Comparison of ENCODE assay signal across 17 mouse cellular contexts in genomic region chr5:102483285-102483975, GRCm38 (mm10). TPM values are rescaled to one million over a fixed set of nuclear protein-coding genes. Genes with fewer than 3 reads are reported as not detected.
DNase-seq lines count a peak whose midpoint lies in the region; ATAC-seq lines count a peak whose summit lies in the region.
"Had no signal": no experiment of that assay in that cellular context is flagged by ENCODE, and none has a peak within 500 bp of the region (broad histone marks: within the 10 kb centered on the region; RNA-seq: fewer than 3 reads in every experiment).

No protein-coding gene starts in this region.

- no peak for DNase-seq in lung, postnatal 4 days
- no peak for DNase-seq in liver, embryonic 13.5 days
- DNase-seq in yolk sac, embryonic 10.5 days (ENCODE audit: low spot score): peak; percentile 47
- DNase-seq in left cerebral cortex, postnatal 4 days: no peak
- no peak for DNase-seq in urinary bladder, postnatal 10 days (ENCODE audit: low spot score)
- DNase-seq in kidney, adult 9 months: no peak
- DNase-seq: cerebellum, postnatal 25 days; kidney, postnatal 36 days; right cerebral cortex, adult 18-20 months; thymus, postnatal 25 days had no signal

- no peaks in the 10 kb centered on the region for H3K27me3 ChIP-seq in lung, embryonic 15.5 days
- no peaks in the 10 kb centered on the region for H3K27me3 ChIP-seq in intestine, embryonic 16.5 days (replicated peaks; ENCODE audit: control insufficient read depth, insufficient read depth, low read length)
- H3K27me3 ChIP-seq in liver, embryonic 13.5 days: peaks cover 10% of the 10 kb centered on the region; the same call in 1 of the 2 replicates
- H3K27me3 ChIP-seq: heart, embryonic 15.5 days; hindbrain, embryonic 15.5 days; neural tube, embryonic 12.5 days had no signal

- peak overlapping the region; percentile 60 for H3K4me3 ChIP-seq in lung, embryonic 15.5 days
- no peak overlapping the region for H3K4me3 ChIP-seq in intestine, embryonic 16.5 days (ENCODE audit: low read length)
- H3K4me3 ChIP-seq in liver, embryonic 13.5 days (replicated peaks): no peak overlapping the region
- H3K4me3 ChIP-seq: hindbrain, embryonic 15.5 days; neural tube, embryonic 12.5 days had no signal

- no peak overlapping the region for H3K27ac ChIP-seq in lung, embryonic 15.5 days
- no peak overlapping the region for H3K27ac ChIP-seq in intestine, embryonic 16.5 days (ENCODE audit: low read length)
- no peak overlapping the region; the same call in 1 of the 2 replicates for H3K27ac ChIP-seq in liver, embryonic 13.5 days
- H3K27ac ChIP-seq: heart, embryonic 15.5 days; hindbrain, embryonic 15.5 days; neural tube, embryonic 12.5 days had no signal

- no peak for ATAC-seq in lung, embryonic 15.5 days (ENCODE audit: borderline replicate concordance, extremely low read depth, low FRiP score, low TSS enrichment)
- peak; percentile 41 for ATAC-seq in intestine, embryonic 16.5 days
- peak; percentile 73 for ATAC-seq in liver, embryonic 13.5 days (ENCODE audit: low read depth)
- ATAC-seq: CD4-positive, CD25-positive, alpha-beta regulatory T cell, adult 4 months had no signal

- no peaks in the 10 kb centered on the region for H3K36me3 ChIP-seq in lung, embryonic 15.5 days
- H3K36me3 ChIP-seq in intestine, embryonic 16.5 days (ENCODE audit: control insufficient read depth, insufficient read depth, low read length): no peaks in the 10 kb centered on the region
- H3K36me3 ChIP-seq in liver, embryonic 13.5 days: no peaks in the 10 kb centered on the region
- H3K36me3 ChIP-seq: heart, embryonic 15.5 days; hindbrain, embryonic 15.5 days; neural tube, embryonic 12.5 days had no signal

- H3K9me3 ChIP-seq in lung, embryonic 15.5 days: no peaks in the 10 kb centered on the region
- no peaks in the 10 kb centered on the region for H3K9me3 ChIP-seq in intestine, embryonic 16.5 days (ENCODE audit: control insufficient read depth, low read length)
- no peaks in the 10 kb centered on the region for H3K9me3 ChIP-seq in liver, embryonic 13.5 days (replicated peaks)
- H3K9me3 ChIP-seq: heart, embryonic 15.5 days; hindbrain, embryonic 15.5 days; neural tube, embryonic 12.5 days had no signal

- peak overlapping the region; percentile 73 for H3K4me2 ChIP-seq in lung, embryonic 15.5 days
- H3K4me2 ChIP-seq in intestine, embryonic 16.5 days (ENCODE audit: low read depth, low read length): peak overlapping the region; percentile 13; the same call in 1 of the 2 replicates
- H3K4me2 ChIP-seq in liver, embryonic 13.5 days: no peak overlapping the region
- H3K4me2 ChIP-seq: midbrain, embryonic 11.5 days had no signal

- 24% methylated on average over 10 of the region's 10 CpGs for WGBS in lung, embryonic 15.5 days
- 29% methylated on average over 10 of the region's 10 CpGs for WGBS in intestine, embryonic 16.5 days
- WGBS in liver, embryonic 13.5 days (ENCODE audit: insufficient replicate concordance): 41% methylated on average over 10 of the region's 10 CpGs

- no peak overlapping the region for H3K9ac ChIP-seq in lung, embryonic 15.5 days
- no peak overlapping the region for H3K9ac ChIP-seq in intestine, embryonic 16.5 days (ENCODE audit: low read depth, low read length)
- no peak overlapping the region for H3K9ac ChIP-seq in liver, embryonic 13.5 days
- H3K9ac ChIP-seq: heart, embryonic 15.5 days; hindbrain, embryonic 15.5 days; neural tube, embryonic 12.5 days had no signal

- intact Hi-C loops in left cerebral cortex, postnatal 4 days (cut with DNase I): no loop called here

- peaks cover 30% of the 10 kb centered on the region for H3K4me1 ChIP-seq in lung, embryonic 15.5 days
- 0 out of 2 replicates have a peak, but pooled peaks cover 5% of the 10 kb centered on the region for H3K4me1 ChIP-seq in intestine, embryonic 16.5 days (ENCODE audit: control insufficient read depth, insufficient read depth, low read length)
- H3K4me1 ChIP-seq in liver, embryonic 13.5 days (replicated peaks): no peaks in the 10 kb centered on the region; the same call in 1 of the 2 replicates

RNA-seq across cellular contexts. Expression of gene Arhgap24, which starts 2.2 kb away (rescaled TPM):
- polyA plus RNA-seq in lung, embryonic 15.5 days (2015; fragmentation: Nextera tagmentation; extraction: Ambion mirVana): 34.7 and 35.3 TPM in 2 replicates
- polyA plus RNA-seq in intestine, embryonic 16.5 days (2015; fragmentation: Nextera tagmentation; extraction: Ambion mirVana): 11.3 and 11.5 TPM in 2 replicates
- 2.0 and 2.5 TPM in 2 replicates for polyA plus RNA-seq in liver, embryonic 13.5 days (2015; fragmentation: Nextera tagmentation; extraction: Ambion mirVana)
- 1 to 10 TPM; 4.6 to 4.9 TPM for total RNA-seq in left cerebral cortex, postnatal 4 days (2021)
